Comparison of ENCODE assay signal across 10 mouse cellular contexts in the genomic region with DNA sequence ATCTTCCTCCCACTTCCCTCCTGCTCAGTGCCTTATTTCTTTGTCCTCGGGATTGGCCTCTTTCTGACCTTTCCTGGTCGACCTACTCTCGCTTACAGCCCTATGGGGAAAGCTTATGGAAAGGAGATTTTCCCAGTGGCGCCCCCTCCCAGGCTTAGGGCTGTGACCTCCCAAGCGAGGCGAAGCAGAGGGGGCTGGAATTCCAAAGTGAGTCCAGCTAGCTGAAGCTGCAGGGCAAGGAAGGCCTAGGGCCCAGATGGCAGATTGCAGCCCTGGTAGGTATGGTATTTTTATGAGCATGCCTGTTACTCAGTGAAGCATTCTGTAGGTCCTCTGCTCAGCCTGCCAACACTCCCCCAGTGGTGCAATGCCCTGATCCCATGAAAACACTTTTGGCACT. TPM values are rescaled to one million over a fixed set of nuclear protein-coding genes. Genes with fewer than 3 reads are reported as not detected.
A peak's percentile ranks its signal among the peaks of the same experiment; 100 is the strongest.
DNase-seq lines count a peak whose midpoint lies in the region; ATAC-seq lines count a peak whose summit lies in the region.
"Had no signal": no experiment of that assay in that cellular context is flagged by ENCODE, and none has a peak within 500 bp of the region (broad histone marks: within the 10 kb centered on the region; RNA-seq: fewer than 3 reads in every experiment).

No protein-coding gene starts in this region.

- peaks cover 21% of the 10 kb centered on the region for H3K27me3 ChIP-seq in heart, embryonic 15.5 days
- H3K27me3 ChIP-seq in hindbrain, embryonic 10.5 days (ENCODE audit: insufficient read depth, poor library complexity, severe bottlenecking) = peaks cover 44% of the 10 kb centered on the region

- no peak overlapping the region for H3K27ac ChIP-seq in heart, embryonic 15.5 days
- H3K27ac ChIP-seq in hindbrain, embryonic 10.5 days = peak overlapping the region; percentile 73; the same call in 1 of the 2 replicates

- no peaks in the 10 kb centered on the region for H3K36me3 ChIP-seq in heart, embryonic 15.5 days
- H3K36me3 ChIP-seq in hindbrain, embryonic 10.5 days = no peaks in the 10 kb centered on the region

- intact Hi-C loops in heart, postnatal 25 days (cut with DNase I) = no loop called here

- no peaks in the 10 kb centered on the region for H3K9me3 ChIP-seq in heart, embryonic 15.5 days (replicated peaks)
- no peaks in the 10 kb centered on the region for H3K9me3 ChIP-seq in hindbrain, embryonic 10.5 days

- no peak overlapping the region for H3K4me3 ChIP-seq in heart, embryonic 15.5 days
- peak overlapping the region; percentile 54 for H3K4me3 ChIP-seq in hindbrain, embryonic 10.5 days

- 0 out of 2 replicates have a peak overlapping the region, but pooled peaks have one; percentile 71 for H3K4me2 ChIP-seq in heart, embryonic 15.5 days

- no peak for DNase-seq in heart, postnatal 25 days (ENCODE audit: low spot score)
- DNase-seq in hindbrain, embryonic 10.5 days (ENCODE audit: low spot score) = peak; percentile 30
- DNase-seq in kidney, postnatal 36 days = peak; percentile 20 to 40
- DNase-seq in retina, embryonic 14.5 days (ENCODE audit: low spot score) = peak; percentile 31
- DNase-seq in B cell, adult 2 months = no peak
- no peak for DNase-seq in thymus, postnatal 36 days
- no peak for DNase-seq in spleen, postnatal 14 days (ENCODE audit: low spot score in 2 of 2)

- H3K4me1 ChIP-seq in heart, embryonic 15.5 days (replicated peaks) = peaks cover 5% of the 10 kb centered on the region; the same call in 1 of the 2 replicates
- no peaks in the 10 kb centered on the region; the same call in 1 of the 2 replicates for H3K4me1 ChIP-seq in hindbrain, embryonic 10.5 days (replicated peaks)

- no peak for ATAC-seq in heart, embryonic 15.5 days (replicated peaks; ENCODE audit: insufficient number of reproducible peaks, insufficient read depth, low FRiP score, low read depth)

- 29% methylated on average over 6 of the region's 6 CpGs for WGBS in heart, embryonic 15.5 days
- WGBS in hindbrain, embryonic 10.5 days = 11% methylated on average over 6 of the region's 6 CpGs

- H3K9ac ChIP-seq in heart, embryonic 15.5 days = no peak overlapping the region

RNA-seq across cellular contexts. Expression of a gene that starts 10.4 kb away (rescaled TPM):
- 0.04 and 0.22 TPM in 2 replicates for polyA plus RNA-seq in heart, embryonic 15.5 days (2015; fragmentation: Nextera tagmentation; extraction: Ambion mirVana)
- total RNA-seq in heart, postnatal 25 days (2021) = not detected
- polyA plus RNA-seq in hindbrain, embryonic 10.5 days (2016; fragmentation: Nextera tagmentation; extraction: Ambion mirVana) = 0.16 TPM in 1 of 2 replicates, not detected in the other
- total RNA-seq: adrenal gland, adult 18-20 months; left cerebral cortex, postnatal 36 days had no signal

RNA-seq across cellular contexts. Expression of a gene that starts 14.4 kb away (rescaled TPM):
- 0.25 and 2.3 TPM in 2 replicates for polyA plus RNA-seq in heart, embryonic 15.5 days (2015; fragmentation: Nextera tagmentation; extraction: Ambion mirVana)
- total RNA-seq in heart, postnatal 25 days (2021) = 1 to 10 TPM; 2.2 to 2.3 TPM
- polyA plus RNA-seq in hindbrain, embryonic 10.5 days (2016; fragmentation: Nextera tagmentation; extraction: Ambion mirVana) = 13.4 and 26.1 TPM in 2 replicates

RNA-seq across cellular contexts. Expression of a gene that starts 40.2 kb away (rescaled TPM):
- polyA plus RNA-seq in heart, embryonic 15.5 days (2015; fragmentation: Nextera tagmentation; extraction: Ambion mirVana) = 1.2 and 5.5 TPM in 2 replicates
- total RNA-seq in heart, postnatal 25 days (2021) = 1 to 10 TPM; 1.5 to 1.8 TPM
- 2.2 TPM in 2 replicates for polyA plus RNA-seq in hindbrain, embryonic 10.5 days (2016; fragmentation: Nextera tagmentation; extraction: Ambion mirVana)

RNA-seq across cellular contexts. Expression of a gene that starts 40.3 kb away (rescaled TPM):
- polyA plus RNA-seq in heart, embryonic 15.5 days (2015; fragmentation: Nextera tagmentation; extraction: Ambion mirVana) = 84.5 and 90.5 TPM in 2 replicates
- total RNA-seq in heart, postnatal 25 days (2021) = 10 to 100 TPM; 61.5 to 69.3 TPM
- 148 and 159 TPM in 2 replicates for polyA plus RNA-seq in hindbrain, embryonic 10.5 days (2016; fragmentation: Nextera tagmentation; extraction: Ambion mirVana)

RNA-seq across cellular contexts. Expression of a gene that starts 49.2 kb away (rescaled TPM):
- polyA plus RNA-seq in heart, embryonic 15.5 days (2015; fragmentation: Nextera tagmentation; extraction: Ambion mirVana) = 52.0 and 53.5 TPM in 2 replicates
- total RNA-seq in heart, postnatal 25 days (2021) = 1 to 10 TPM; 5.8 to 6.2 TPM
- 20.6 and 25.8 TPM in 2 replicates for polyA plus RNA-seq in hindbrain, embryonic 10.5 days (2016; fragmentation: Nextera tagmentation; extraction: Ambion mirVana)

Comparison
In these comparisons a context has a peak if more than half of its experiments do, and no peak if none do; other contexts are left out.
1. DNase-seq: peak in hindbrain, embryonic 10.5 days (single experiment), kidney, postnatal 36 days (2 of 2) and retina, embryonic 14.5 days (single experiment); none in heart, postnatal 25 days (single experiment), B cell, adult 2 months (0 of 2), thymus, postnatal 36 days (0 of 2) and spleen, postnatal 14 days (0 of 2).